Mouse (Mus musculus) thymus, adult 2 months (tissue): Measurements from ENCODE around the gene Ccdc120. TPM values are rescaled to one million over a fixed set of nuclear protein-coding genes. Genes with fewer than 3 reads are reported as not detected.

Experiments used
- DNase-seq: peaks from one replicate; pipeline ENCODE4 v3.0.0; 2021
- H3K27ac ChIP-seq: fragments of 200-500 bp; 2 replicates; pipeline ENCODE4 v1.5.1; 2012; ENCODE audit warnings: low read length, control low read depth; ENCODE audit not compliant: control insufficient read depth, insufficient read depth
- H3K27me3 ChIP-seq: fragments of 200-500 bp; 2 replicates; pipeline ENCODE4 v1.6.1; 2012; ENCODE audit warnings: mild to moderate bottlenecking, low read length, moderate library complexity, mixed read lengths; ENCODE audit not compliant: control insufficient read depth, insufficient read depth
- H3K36me3 ChIP-seq: fragments of 200-500 bp; 2 replicates; pipeline ENCODE4 v1.6.1; 2012; ENCODE audit warnings: mild to moderate bottlenecking, low read length, moderate library complexity; ENCODE audit not compliant: control insufficient read depth, insufficient read depth
- H3K4me1 ChIP-seq: fragments of 200-500 bp; replicated peaks from 2 replicates; pipeline ENCODE4 v1.6.1; 2012; ENCODE audit warnings: low read length; ENCODE audit not compliant: control insufficient read depth, insufficient read depth
- H3K4me3 ChIP-seq: fragments of 200-500 bp; 2 replicates; pipeline ENCODE4 v1.5.1; 2012; ENCODE audit warnings: mild to moderate bottlenecking, low read length, control low read depth, moderate library complexity; ENCODE audit not compliant: control insufficient read depth, insufficient read depth
- CTCF ChIP-seq: fragments of 200-500 bp; IDR thresholded peaks from 2 replicates; pipeline ENCODE4 v1.5.1; 2012; ENCODE audit warnings: mild to moderate bottlenecking, control low read depth, low read length, moderate library complexity, borderline replicate concordance; ENCODE audit not compliant: control insufficient read depth, poor library complexity, insufficient read depth; ENCODE audit errors: extremely low read depth
- POLR2A ChIP-seq: fragments of 200-500 bp; IDR thresholded peaks from 2 replicates; pipeline ENCODE4 v1.6.1; 2012; ENCODE audit warnings: mild to moderate bottlenecking, low read length, control low read depth, moderate library complexity; ENCODE audit not compliant: control insufficient read depth, poor library complexity, insufficient read depth; ENCODE audit errors: extremely low read depth
- WGBS: fragments of 180-500 bp; shearing (Covaris S2); methylation state at CpG from one replicate; pipeline ENCODE4 v1.1.7; 2018; 5-methylcytosine and 5-hydroxymethylcytosine counted together
- polyA plus RNA-seq: library from polyadenylated mRNA; depleted of rRNA; stranded (reverse); fragments of >200 nt; gene quantifications from 2 replicates; pipeline ENCODE4 v1.2.3, GENCODE M21; 2012

Gene Ccdc120
- polyA plus RNA-seq, 1 experiment = 9.3 TPM

GRCm38 (mm10) chrX:7745429-7745828 lies 5.3 kb downstream of the Ccdc120 start:
- Histone ChIP-seq H3K4me1 (peaks cover 3% of the 10 kb centered on the region), H3K4me3 (no peak overlapping the region), H3K27ac (no peak overlapping the region), H3K27me3 (no peaks in the 10 kb centered on the region), H3K36me3 (no peaks in the 10 kb centered on the region)
- TF ChIP-seq POLR2A (no peak), CTCF (no peak)
- whole genome bisulfite sequencing = 95% methylated on average over 8 of the region's 8 CpGs
- DNase-seq = no peak

- no peak for DNase-seq
- no peak overlapping the region for H3K4me3 ChIP-seq
- H3K27ac ChIP-seq = no peak overlapping the region
- H3K27me3 ChIP-seq = no peaks in the 10 kb centered on the region
- no peaks in the 10 kb centered on the region for H3K36me3 ChIP-seq
- 94% methylated on average over 1 of the region's 1 CpGs for WGBS
- TF ChIP-seq CTCF (no peak), POLR2A (no peak)
- no peaks in the 10 kb centered on the region for H3K4me1 ChIP-seq
Measured at GRCm38 (mm10) chrX:7744940-7745339, 5.8 kb downstream of the Ccdc120 start.

GRCm38 (mm10) chrX:7743470-7743869 lies 7.2 kb downstream of the Ccdc120 start:
- H3K27me3 ChIP-seq = no peaks in the 10 kb centered on the region
- no peak for DNase-seq
- H3K36me3 ChIP-seq = no peaks in the 10 kb centered on the region
- 62% methylated on average over 5 of the region's 5 CpGs for WGBS
- TF ChIP-seq POLR2A (no peak), CTCF (no peak)
- H3K4me3 ChIP-seq = no peak overlapping the region
- H3K27ac ChIP-seq = no peak overlapping the region
- no peaks in the 10 kb centered on the region for H3K4me1 ChIP-seq

GRCm38 (mm10) chrX:7741103-7741502 lies 9.6 kb downstream of the Ccdc120 start:
- 94% methylated on average over 5 of the region's 5 CpGs for WGBS
- Histone ChIP-seq H3K36me3 (no peaks in the 10 kb centered on the region), H3K27ac (no peak overlapping the region), H3K27me3 (no peaks in the 10 kb centered on the region), H3K4me3 (no peak overlapping the region), H3K4me1 (no peaks in the 10 kb centered on the region)
- no peak for DNase-seq
- TF ChIP-seq POLR2A (no peak), CTCF (no peak)

DNA sequence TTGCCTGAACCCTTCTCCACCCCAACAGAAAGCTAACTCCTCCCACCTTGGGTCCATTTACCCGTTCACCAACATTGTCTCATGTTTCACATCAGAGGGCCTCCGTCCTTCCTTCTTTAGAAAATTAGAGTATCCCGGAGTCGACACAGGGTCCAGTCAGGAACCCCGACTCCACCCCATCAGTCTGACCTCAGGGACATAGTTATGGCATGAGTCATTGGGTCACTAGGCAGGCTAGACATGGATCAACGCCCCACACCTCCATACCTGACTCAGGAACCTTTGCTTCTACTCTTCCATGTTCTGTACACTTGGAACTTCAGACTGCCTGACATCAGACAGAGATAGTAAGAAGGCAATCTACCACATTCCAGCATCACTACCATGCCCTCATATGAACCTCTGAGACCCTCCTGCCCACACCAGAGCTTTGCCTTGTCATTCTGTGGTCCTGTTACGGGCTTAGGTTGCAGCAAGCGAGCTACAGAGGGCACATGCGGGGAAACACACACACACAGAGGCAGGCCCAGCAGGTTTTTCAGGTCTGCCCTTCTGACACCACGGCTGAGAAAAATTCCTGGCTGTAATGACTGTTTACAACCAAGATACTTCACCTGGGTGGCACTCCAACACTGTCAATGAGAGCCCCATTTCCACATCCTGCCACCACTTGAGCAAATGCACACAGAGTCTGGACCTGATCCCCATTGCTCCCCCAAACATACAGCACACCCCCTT lies 10.5 kb downstream of the Ccdc120 start:
- WGBS = 79% methylated on average over 10 of the region's 10 CpGs
- H3K4me3 ChIP-seq = no peak overlapping the region
- no peaks in the 10 kb centered on the region for H3K27me3 ChIP-seq
- H3K4me1 ChIP-seq = no peaks in the 10 kb centered on the region
- no peaks in the 10 kb centered on the region for H3K36me3 ChIP-seq
- TF ChIP-seq POLR2A (no peak), CTCF (no peak)
- H3K27ac ChIP-seq = no peak overlapping the region
- no peak for DNase-seq

DNA sequence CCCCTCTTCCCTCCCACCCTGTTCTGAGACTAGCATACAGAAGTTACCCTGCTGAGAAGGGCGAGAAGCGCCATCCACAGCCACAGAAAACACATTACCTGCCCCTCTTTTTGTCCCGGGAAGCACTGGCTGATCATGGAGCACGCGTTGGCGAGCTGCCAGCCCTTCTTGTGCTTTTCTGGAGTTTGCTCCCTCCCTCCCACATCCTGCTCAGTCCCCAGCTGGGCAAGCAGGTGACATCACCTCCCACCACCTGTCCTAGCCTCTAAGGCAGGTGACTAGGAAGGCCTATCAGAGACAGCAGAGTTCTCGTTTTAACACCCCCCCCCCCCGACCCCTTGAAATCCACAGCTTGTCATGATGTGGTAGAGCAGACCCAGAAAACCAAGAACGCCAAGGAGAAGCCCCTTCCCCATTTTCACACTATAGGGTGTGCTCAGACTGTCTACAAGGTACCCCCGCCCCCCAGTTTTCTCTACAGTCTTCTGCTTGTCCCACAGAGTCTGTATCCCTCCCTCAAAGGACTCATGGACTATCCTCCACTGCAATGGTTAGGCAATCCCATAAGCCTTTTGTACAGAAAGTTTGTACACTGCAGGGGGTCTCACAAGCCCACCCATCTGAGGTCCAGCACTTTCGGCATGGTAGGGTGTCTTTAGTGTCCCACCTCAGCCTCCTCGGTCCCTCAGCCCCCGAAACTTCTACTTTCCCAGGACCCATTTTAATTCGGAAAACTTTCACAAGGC lies 11.2 kb downstream of the Ccdc120 start:
- DNase-seq = no peak
- H3K27ac ChIP-seq = no peak overlapping the region
- TF ChIP-seq POLR2A (no peak), CTCF (no peak)
- H3K4me3 ChIP-seq = no peak overlapping the region
- 84% methylated on average over 14 of the region's 14 CpGs for WGBS
- H3K27me3 ChIP-seq = no peaks in the 10 kb centered on the region
- H3K4me1 ChIP-seq = no peaks in the 10 kb centered on the region
- no peaks in the 10 kb centered on the region for H3K36me3 ChIP-seq
